Mouse (Mus musculus) midbrain, embryonic 16.5 days (tissue): ENCODE data around the gene Pigf. TPM values are rescaled to one million over a fixed set of nuclear protein-coding genes. Genes with fewer than 3 reads are reported as not detected.

Source experiments
- ATAC-seq: fragments of 200-750 bp; cut with Nextera tagmentation; 2 replicates; pipeline ENCODE4 v1.8.0; 2017; ENCODE audit warnings: moderate TSS enrichment
- H3K27ac ChIP-seq: fragments of 300-500 bp; sonication (generic); 2 replicates; pipeline ENCODE4 v1.5.1; 2014; ENCODE audit warnings: mild to moderate bottlenecking, low read length, mixed read lengths
- H3K27me3 ChIP-seq: fragments of 300-500 bp; sonication (generic); 2 replicates; pipeline ENCODE4 v1.6.1; 2014; ENCODE audit warnings: low read depth, low read length, mixed read lengths; ENCODE audit not compliant: control insufficient read depth, insufficient read depth
- H3K36me3 ChIP-seq: fragments of 300-500 bp; sonication (generic); 2 replicates; pipeline ENCODE4 v1.6.1; 2014; ENCODE audit warnings: mild to moderate bottlenecking, low read length, moderate library complexity, mixed read lengths; ENCODE audit not compliant: control insufficient read depth, insufficient read depth
- H3K4me1 ChIP-seq: fragments of 300-500 bp; sonication (generic); 2 replicates; pipeline ENCODE4 v1.6.1; 2014; ENCODE audit warnings: mild to moderate bottlenecking, low read length, mixed read lengths; ENCODE audit not compliant: control insufficient read depth, insufficient read depth
- H3K4me2 ChIP-seq: fragments of 300-500 bp; sonication (generic); 2 replicates; pipeline ENCODE4 v1.6.1; 2014; ENCODE audit warnings: mild to moderate bottlenecking, low read length, mixed read lengths
- H3K4me3 ChIP-seq: fragments of 300-500 bp; sonication (generic); 2 replicates; pipeline ENCODE4 v1.5.1; 2014; ENCODE audit warnings: low read depth, mild to moderate bottlenecking, low read length, moderate library complexity, mixed read lengths
- H3K9ac ChIP-seq: fragments of 300-500 bp; sonication (generic); 2 replicates; pipeline ENCODE4 v1.6.1; 2014; ENCODE audit warnings: low read depth, low read length, mixed read lengths
- H3K9me3 ChIP-seq: fragments of 300-500 bp; sonication (generic); replicated peaks from 2 replicates; pipeline ENCODE4 v1.6.1; 2014; ENCODE audit warnings: mild to moderate bottlenecking, low read length, mixed read lengths; ENCODE audit not compliant: control insufficient read depth, poor library complexity, severe bottlenecking
- WGBS: fragments of 180-500 bp; shearing (Covaris S2); extraction: QIAGEN DNeasy Blood & Tissue Kit; methylation state at CpG from one replicate; pipeline ENCODE4 v1.1.7; 2014; 5-methylcytosine and 5-hydroxymethylcytosine counted together
- polyA plus RNA-seq: library from polyadenylated mRNA; unstranded; fragments of >200 nt; fragmentation: Nextera tagmentation; extraction: Ambion mirVana; gene quantifications from 2 replicates; pipeline ENCODE4 v1.2.1, GENCODE M21; 2015

The Pigf gene
- polyA plus RNA-seq, 1 experiment from 2014 or later = 32.7 TPM

GRCm38 (mm10) chr17:87056761-87057160 lies 31.6 kb upstream of the Pigf start:
- Histone ChIP-seq H3K27me3 (no peaks in the 10 kb centered on the region), H3K9ac (no peak overlapping the region), H3K27ac (no peak overlapping the region), H3K4me3 (no peak overlapping the region), H3K9me3 (no peaks in the 10 kb centered on the region), H3K36me3 (no peaks in the 10 kb centered on the region), H3K4me1 (peaks cover 9% of the 10 kb centered on the region), H3K4me2 (no peak overlapping the region)
- no peak for ATAC-seq
- WGBS = 91% methylated on average over 7 of the region's 7 CpGs

- peaks cover 9% of the 10 kb centered on the region for H3K4me1 ChIP-seq
- H3K9me3 ChIP-seq = no peaks in the 10 kb centered on the region
- H3K4me3 ChIP-seq = no peak overlapping the region
- peak overlapping the region; percentile 56; the same call in 1 of the 2 replicates for H3K27ac ChIP-seq
- ATAC-seq = no peak
- H3K4me2 ChIP-seq = no peak overlapping the region
- H3K36me3 ChIP-seq = no peaks in the 10 kb centered on the region
- H3K27me3 ChIP-seq = no peaks in the 10 kb centered on the region
- H3K9ac ChIP-seq = no peak overlapping the region
- WGBS = 83% methylated on average over 1 of the region's 1 CpGs
Observed at GRCm38 (mm10) chr17:87055663-87056062, 30.5 kb upstream of the Pigf start.

GRCm38 (mm10) chr17:87055051-87055459 lies 29.8 kb upstream of the Pigf start:
- no peaks in the 10 kb centered on the region for H3K27me3 ChIP-seq
- no peaks in the 10 kb centered on the region for H3K9me3 ChIP-seq
- 34% methylated on average over 5 of the region's 5 CpGs for WGBS
- H3K4me3 ChIP-seq = no peak overlapping the region
- H3K9ac ChIP-seq = peak overlapping the region; percentile 31
- peaks cover 9% of the 10 kb centered on the region for H3K4me1 ChIP-seq
- H3K4me2 ChIP-seq = no peak overlapping the region
- peak; percentile 49; the same call in 1 of the 2 replicates for ATAC-seq
- peak overlapping the region; percentile 56; the same call in 1 of the 2 replicates for H3K27ac ChIP-seq
- no peaks in the 10 kb centered on the region for H3K36me3 ChIP-seq

GRCm38 (mm10) chr17:87053921-87054320 lies 28.7 kb upstream of the Pigf start:
- H3K4me3 ChIP-seq = no peak overlapping the region
- 71% methylated on average over 5 of the region's 5 CpGs for WGBS
- no peak overlapping the region for H3K9ac ChIP-seq
- no peaks in the 10 kb centered on the region for H3K9me3 ChIP-seq
- H3K4me1 ChIP-seq = peaks cover 9% of the 10 kb centered on the region
- no peak for ATAC-seq
- no peak overlapping the region for H3K4me2 ChIP-seq
- no peaks in the 10 kb centered on the region for H3K27me3 ChIP-seq
- H3K36me3 ChIP-seq = no peaks in the 10 kb centered on the region
- no peak overlapping the region for H3K27ac ChIP-seq

- Histone ChIP-seq H3K36me3 (no peaks in the 10 kb centered on the region), H3K9me3 (no peaks in the 10 kb centered on the region), H3K27ac (no peak overlapping the region), H3K4me3 (no peak overlapping the region), H3K27me3 (no peaks in the 10 kb centered on the region), H3K4me2 (no peak overlapping the region), H3K4me1 (peaks cover 9% of the 10 kb centered on the region), H3K9ac (no peak overlapping the region)
- 75% methylated on average over 1 of the region's 1 CpGs for WGBS
- ATAC-seq = no peak
Observed at GRCm38 (mm10) chr17:87052432-87052831, 27.2 kb upstream of the Pigf start.

GRCm38 (mm10) chr17:87051652-87052051 lies 26.4 kb upstream of the Pigf start:
- Histone ChIP-seq H3K4me2 (no peak overlapping the region), H3K9ac (no peak overlapping the region), H3K9me3 (no peaks in the 10 kb centered on the region), H3K36me3 (no peaks in the 10 kb centered on the region), H3K4me3 (no peak overlapping the region), H3K27me3 (no peaks in the 10 kb centered on the region), H3K27ac (no peak overlapping the region), H3K4me1 (peaks cover 9% of the 10 kb centered on the region)
- WGBS = 100% methylated on average over 1 of the region's 1 CpGs
- ATAC-seq = no peak

- H3K4me1 ChIP-seq = peaks cover 6% of the 10 kb centered on the region
- H3K36me3 ChIP-seq = no peaks in the 10 kb centered on the region
- peak; percentile 64; the same call in 1 of the 2 replicates for ATAC-seq
- no peak overlapping the region for H3K4me3 ChIP-seq
- no peaks in the 10 kb centered on the region for H3K9me3 ChIP-seq
- H3K4me2 ChIP-seq = no peak overlapping the region
- WGBS = 50% methylated on average over 9 of the region's 9 CpGs
- H3K9ac ChIP-seq = no peak overlapping the region
- no peaks in the 10 kb centered on the region for H3K27me3 ChIP-seq
- no peak overlapping the region for H3K27ac ChIP-seq
Observed at GRCm38 (mm10) chr17:87050469-87051175, 25.4 kb upstream of the Pigf start.

GRCm38 (mm10) chr17:87049696-87050095 lies 24.5 kb upstream of the Pigf start:
- no peak overlapping the region for H3K9ac ChIP-seq
- no peaks in the 10 kb centered on the region; the same call in 1 of the 2 replicates for H3K4me1 ChIP-seq
- 59% methylated on average over 5 of the region's 5 CpGs for WGBS
- no peak overlapping the region for H3K4me3 ChIP-seq
- no peaks in the 10 kb centered on the region for H3K36me3 ChIP-seq
- no peaks in the 10 kb centered on the region for H3K9me3 ChIP-seq
- no peak overlapping the region for H3K4me2 ChIP-seq
- H3K27ac ChIP-seq = no peak overlapping the region
- no peak for ATAC-seq
- H3K27me3 ChIP-seq = no peaks in the 10 kb centered on the region

- H3K9me3 ChIP-seq = no peaks in the 10 kb centered on the region
- H3K4me2 ChIP-seq = no peak overlapping the region
- no peak overlapping the region for H3K27ac ChIP-seq
- H3K27me3 ChIP-seq = no peaks in the 10 kb centered on the region
- no peak overlapping the region for H3K9ac ChIP-seq
- no peaks in the 10 kb centered on the region for H3K36me3 ChIP-seq
- H3K4me3 ChIP-seq = no peak overlapping the region
- no peak; the same call in 1 of the 2 replicates for ATAC-seq
- H3K4me1 ChIP-seq = peaks cover 3% of the 10 kb centered on the region
- WGBS = 85% methylated on average over 8 of the region's 8 CpGs
Observed at GRCm38 (mm10) chr17:87044796-87045195, 19.6 kb upstream of the Pigf start.
